Mouse (Mus musculus) MN1 (cell line): ENCODE results near the gene Il17rd.

Source experiments
- DNase-seq: peaks from one replicate; pipeline ENCODE4 v3.0.0-alpha.2; 2016; ENCODE audit warnings: low spot score

The Il17rd gene

DNA sequence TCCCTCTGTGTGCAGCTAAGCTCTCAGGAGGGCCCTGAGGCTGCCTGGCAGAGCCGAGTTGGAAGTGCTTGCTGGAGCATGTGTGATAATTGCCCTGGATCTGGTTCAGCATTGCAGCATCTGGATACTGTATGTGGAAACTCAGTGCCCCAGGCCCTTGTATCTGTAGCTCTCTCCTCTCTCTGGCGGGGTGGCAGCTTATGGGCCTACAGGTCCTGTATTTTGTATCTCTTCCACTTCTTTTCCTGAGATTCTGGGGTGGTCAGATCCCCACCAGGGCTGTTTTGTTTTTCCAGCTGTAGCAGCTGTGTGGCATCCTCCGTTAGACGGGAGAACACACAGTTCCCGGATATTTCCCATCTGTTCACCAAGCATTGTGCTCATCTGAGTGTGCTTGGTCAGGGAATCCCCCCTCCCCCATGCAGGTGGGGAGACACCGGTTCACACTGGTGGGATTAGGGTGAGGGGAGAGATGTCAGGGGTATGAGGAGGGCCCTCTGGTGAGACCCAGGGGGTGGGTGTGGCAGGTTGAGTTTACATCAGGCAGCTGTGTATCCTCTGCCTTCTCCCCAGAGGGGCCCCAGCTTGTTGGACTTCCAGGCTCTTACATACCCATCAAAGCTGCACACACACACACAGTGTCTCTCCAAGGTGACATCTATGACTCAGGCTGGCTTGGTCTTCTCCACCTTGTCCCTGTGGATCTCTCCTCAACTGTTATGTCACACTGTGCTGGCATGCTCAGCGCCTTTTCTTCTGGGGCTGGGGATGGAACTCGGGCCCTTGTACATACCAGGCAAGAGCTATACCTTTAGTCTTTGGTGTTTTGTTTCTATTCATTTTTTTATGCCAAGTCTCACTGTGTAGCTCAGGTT lies 106.7 kb downstream of the Il17rd start:
- peak; percentile 64 for DNase-seq

DNA sequence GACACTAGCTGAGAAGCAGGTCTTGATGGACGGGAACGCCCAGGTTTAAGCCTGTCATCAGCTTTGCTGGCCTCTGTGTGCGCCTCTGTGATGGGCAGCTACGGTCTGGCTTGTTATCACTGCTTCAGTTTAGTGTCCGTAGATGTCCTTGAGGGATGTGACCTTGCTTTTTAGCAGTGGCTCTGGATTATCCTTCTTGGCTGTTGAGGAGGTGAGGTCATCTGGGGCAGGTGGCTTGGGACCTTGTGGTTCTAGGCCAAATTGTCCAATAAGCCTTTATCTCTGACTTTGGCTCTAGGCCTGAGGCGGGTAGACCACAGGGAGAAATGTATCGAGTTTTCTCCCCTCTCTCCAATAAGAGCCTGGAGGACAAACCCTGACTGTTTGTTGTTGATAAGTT lies 109.0 kb downstream of the Il17rd start:
- DNase-seq = no peak

DNA sequence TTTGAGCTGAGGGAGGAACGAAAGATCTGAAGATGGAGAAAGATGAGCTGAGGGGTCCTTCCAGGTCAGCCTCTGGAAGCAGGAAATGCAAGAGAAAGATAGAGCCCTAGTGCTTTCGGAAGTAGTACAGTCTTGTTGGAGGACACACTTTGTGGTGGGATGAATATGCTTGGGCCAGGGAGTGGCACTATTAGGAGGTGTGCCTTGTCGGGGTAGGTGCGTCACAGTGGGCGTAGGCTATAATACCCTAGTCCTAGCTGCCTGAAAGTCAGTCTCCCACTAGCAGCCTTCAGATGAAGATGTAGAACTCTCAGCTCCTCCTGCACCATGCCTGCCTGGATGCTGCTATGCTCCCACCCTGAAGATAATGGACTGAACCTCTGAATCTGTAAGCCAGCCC lies 110.7 kb downstream of the Il17rd start:
- DNase-seq = no peak

DNA sequence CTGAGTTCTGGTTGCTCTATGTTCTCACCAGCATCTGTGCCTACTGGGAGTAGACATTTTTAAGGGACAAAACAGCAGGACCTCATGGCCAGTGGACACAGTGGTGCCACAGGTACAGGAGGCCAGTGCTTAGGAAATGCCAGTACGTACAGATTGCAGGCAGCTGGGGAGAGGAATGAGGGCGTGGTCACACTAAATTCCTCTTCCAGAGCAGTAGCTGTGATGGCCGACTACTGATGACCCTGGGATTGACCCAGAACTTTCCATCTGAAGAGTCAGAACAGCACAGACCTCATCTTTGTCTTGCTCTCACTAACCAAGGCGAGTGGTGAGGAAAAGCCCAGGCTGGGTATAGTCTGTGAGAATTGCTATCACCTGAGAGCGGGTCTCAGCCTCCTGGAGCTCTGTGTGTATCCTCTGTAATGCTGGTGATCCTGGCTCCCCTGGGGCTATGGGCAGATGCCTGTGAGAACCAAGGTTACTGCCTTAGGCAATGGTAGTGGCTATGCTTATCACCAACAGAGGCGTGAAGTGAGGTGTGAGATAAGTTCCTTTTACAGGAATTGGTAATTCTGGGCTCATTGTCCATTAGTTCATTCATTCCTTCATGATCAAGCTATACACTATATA lies 111.4 kb downstream of the Il17rd start:
- no peak for DNase-seq

DNA sequence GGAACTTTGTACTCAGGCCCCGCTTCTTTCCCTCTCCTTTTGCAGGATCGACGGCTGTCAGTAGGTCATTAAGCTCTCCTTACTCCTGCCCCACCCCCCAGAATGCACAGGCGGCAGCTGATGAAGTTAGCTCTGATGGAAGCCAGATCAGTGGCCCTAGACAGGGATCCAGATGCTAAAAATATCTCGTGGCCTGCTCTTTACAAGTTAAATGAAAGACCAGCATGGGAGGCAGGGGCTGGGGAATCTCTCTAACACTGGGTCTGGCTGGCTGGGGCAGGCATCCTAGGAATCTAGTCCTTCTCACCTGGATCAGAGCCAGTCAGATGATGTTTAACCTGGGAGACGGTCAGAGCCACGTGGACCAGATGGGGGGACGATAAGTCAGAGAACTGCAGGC lies 112.7 kb downstream of the Il17rd start:
- DNase-seq = peak; percentile 81

DNA sequence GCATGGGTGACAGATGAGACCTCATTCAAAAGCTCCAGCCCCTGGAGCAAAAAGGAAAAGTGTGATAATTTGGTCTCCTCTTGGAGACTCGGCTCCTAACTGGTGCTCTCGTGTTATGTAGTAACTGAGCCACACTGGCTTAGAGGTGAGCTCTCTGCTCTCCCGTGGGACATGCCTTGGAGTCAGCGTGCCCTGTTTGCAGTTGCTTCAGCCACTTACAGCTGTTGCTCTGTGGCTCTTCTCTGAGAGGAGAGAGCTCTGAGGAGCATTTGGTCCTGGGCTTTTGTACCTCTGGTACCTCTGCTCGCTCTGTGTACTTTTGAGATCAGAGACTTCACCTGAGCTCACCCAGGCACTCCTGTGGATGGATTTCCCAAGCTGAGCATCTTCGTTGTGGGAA lies 116.3 kb downstream of the Il17rd start:
- DNase-seq = no peak

DNA sequence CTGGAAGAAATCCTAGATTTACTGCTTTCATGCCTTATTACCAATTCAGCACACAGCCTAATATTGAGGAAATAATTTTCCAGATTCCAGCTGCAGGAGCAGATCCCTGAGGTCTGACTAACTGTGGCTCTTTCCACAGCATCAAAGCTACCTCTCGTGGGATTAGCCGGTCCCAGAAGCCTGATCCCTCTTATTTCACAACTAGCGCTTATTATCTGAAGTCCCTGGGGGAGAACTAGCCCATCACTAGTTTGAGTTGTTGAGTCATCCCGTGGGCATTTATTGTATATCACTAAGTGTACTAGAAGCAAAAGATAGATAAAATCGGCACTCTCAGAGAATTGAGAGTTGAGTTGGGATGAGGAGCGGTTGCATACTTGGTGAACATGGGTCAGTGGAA lies 117.3 kb downstream of the Il17rd start:
- peak; percentile 42 for DNase-seq
